Mouse (Mus musculus): ENCODE data around the gene Map4k3.

DNA sequence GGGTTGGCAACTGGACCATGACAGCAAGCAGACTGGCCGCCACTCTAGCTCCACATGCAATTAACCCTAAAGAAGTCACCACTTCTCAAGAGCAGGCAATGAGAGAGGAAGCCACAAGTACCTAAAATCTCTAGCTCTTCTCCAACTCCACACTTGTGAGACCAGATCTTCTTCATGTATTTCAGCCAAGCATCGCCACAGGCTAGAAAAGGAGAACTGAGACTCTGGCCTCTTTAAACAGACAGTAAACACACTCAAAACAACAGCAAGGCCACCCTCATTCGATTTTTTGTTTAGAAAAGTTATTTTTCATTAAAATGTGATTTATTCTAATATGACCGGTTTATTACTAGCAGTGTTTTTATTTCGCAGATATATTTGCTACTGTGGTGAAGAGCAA, 9.0 kb downstream of the Map4k3 start:
- TF ChIP-seq POLR2A (IDR thresholded peaks at IDR 0.05; ENCODE audit: insufficient read depth, low read length) (no peak), CTCF (IDR thresholded peaks at IDR 0.05; ENCODE audit: low read depth, low read length) (no peak)

Data from ES-Bruce4 (cell line).